Mouse (Mus musculus): ENCODE measurements at regions not wholly inside any gene's neighbourhood (a gene's known extent, or its start where the extent isn't known, plus 50 kb on each side); places are given as distances from the start of the nearest gene placed in this dataset.

GRCm38 (mm10) chr13:102634236-102634957 is 59.0 kb upstream of the Cd180 start:
- TF ChIP-seq CTCF (IDR thresholded peaks at IDR 0.05; ENCODE audit: borderline replicate concordance, insufficient read depth, low read depth, low read length) (no peak), POLR2A (IDR thresholded peaks at IDR 0.05; ENCODE audit: borderline replicate concordance, insufficient read depth, low read length) (no peak)

Measured in cerebellum, adult 2 months (tissue).